Mouse (Mus musculus) ES-Bruce4 (cell line): Measurements from ENCODE around the gene Dlg1.

Experiments used
- CTCF ChIP-seq: IDR thresholded peaks from one replicate; pipeline ENCODE4 v1.8.1; 2011; ENCODE audit warnings: low read depth, low read length
- POLR2A ChIP-seq: IDR thresholded peaks from one replicate; pipeline ENCODE4 v1.8.1; 2011; ENCODE audit warnings: low read length; ENCODE audit not compliant: insufficient read depth

DNA sequence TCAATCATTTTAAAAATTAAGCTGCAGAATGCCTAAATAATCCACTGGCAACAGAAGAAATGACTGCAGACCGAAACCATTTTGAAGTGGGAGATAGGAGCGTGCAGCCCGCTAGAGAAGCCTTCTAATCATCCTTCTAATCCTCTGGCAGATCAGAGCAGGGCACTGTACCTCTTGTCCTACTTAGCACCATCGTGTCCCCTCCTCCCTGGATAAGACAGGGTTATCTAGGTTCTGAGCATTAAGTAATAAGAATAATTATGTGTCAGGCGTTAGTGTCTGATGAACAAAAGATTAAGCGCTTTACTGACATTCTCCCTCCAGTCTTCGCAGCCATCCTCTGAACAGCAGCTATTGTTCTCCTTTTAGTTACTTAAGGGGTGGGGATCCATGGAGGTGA, 16.0 kb upstream of the Dlg1 start:
- TF ChIP-seq POLR2A (no peak), CTCF (no peak)
